Mouse (Mus musculus): ENCODE measurements around the gene Gm10100. TPM values are rescaled to one million over a fixed set of nuclear protein-coding genes. Genes with fewer than 3 reads are reported as not detected.

The Gm10100 gene
- polyA plus RNA-seq (2015; fragmentation: Illumina TruSeq; extraction: RNeasy Lipid Tissue Mini Kit (QIAGEN cat#74804); ENCODE audit: insufficient read depth, low read depth, low replicate concordance): not detected

DNA sequence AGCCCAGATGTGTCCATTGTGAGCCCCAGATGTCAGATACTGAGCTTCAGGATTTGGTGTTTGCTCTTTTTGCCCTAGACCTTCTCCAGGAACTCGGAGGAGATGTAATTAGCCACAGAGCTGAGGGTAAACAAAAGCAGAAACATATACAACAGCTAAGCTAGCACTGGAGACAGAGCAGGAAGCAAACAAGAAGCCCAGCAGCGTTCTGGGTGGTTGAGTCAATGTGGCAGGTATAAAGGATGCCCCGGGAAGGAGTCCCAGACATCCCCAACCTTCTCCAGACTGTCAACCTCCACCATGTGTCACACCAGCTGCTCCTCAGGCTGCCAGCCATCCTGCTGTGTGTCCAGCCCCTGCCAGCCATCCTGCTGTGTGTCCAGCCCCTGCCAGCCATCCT, at the start of gene Gm10100:
TSS of gene Gm10100 (plus strand) at position 301 of the 400 bp plus-strand sequence.

GRCm38 (mm10) chr10:77685895-77686664, 40.2 kb upstream of the Gm10100 start, which contains the start of gene Tspear:
Gene Tspear, plus strand, starts transcription at chr10:77686569.

DNA sequence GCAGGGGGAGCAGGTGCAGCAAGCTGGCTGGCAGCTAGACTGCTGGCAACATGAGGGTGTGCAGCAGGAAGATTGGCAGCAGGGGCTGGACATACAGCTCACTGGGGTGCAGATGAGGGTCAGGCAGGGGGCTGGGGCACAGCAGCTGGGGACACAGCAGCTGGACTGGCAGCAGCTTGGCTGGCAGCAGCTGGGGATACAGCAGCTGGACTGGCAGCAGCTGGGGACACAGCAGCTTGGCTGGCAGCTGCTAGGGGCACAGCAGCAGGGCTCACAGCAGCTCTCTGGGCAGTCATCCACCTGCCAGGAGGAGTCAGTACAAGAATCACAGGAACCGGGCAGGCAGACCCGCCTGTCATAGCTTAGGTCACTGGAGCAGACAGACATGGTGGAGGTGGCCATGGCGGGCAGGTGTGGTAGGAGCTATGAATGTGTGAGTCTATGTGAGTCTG, 35.9 kb upstream of the Gm10100 start, which contains the start of gene Gm19402:
TSS of gene Gm19402 (minus strand) at position 402 of the 452 bp plus-strand sequence.

GRCm38 (mm10) chr10:77697133-77697532, 29.2 kb upstream of the Gm10100 start, which contains the start of gene Gm9508:
Gene Gm9508, minus strand, starts transcription at chr10:77697233.

GRCm38 (mm10) chr10:77706326-77706725, 20.0 kb upstream of the Gm10100 start, which contains the start of gene Gm10272:
Gene Gm10272, plus strand, starts transcription at chr10:77706626.

DNA sequence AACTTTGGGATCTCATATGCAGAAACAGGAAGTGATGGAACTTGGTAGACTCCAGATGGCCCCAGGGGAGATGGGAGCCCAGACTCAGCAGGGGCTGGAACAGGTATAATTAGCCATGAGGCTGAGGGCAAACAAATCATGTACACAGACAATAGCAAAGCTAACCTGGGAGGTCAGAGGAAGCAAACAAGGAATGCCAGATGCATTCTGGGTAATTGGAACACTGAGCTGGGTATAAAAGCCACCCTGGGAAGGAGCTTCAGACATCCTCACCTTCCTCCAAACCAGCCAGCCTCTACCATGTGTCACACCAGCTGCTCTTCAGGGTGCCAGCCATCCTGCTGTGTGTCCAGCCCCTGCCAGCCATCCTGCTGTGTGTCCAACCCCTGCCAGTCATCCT, 15.1 kb upstream of the Gm10100 start, which contains the start of gene Gm10024:
TSS of gene Gm10024 (plus strand) at position 301 of the 400 bp plus-strand sequence.

DNA sequence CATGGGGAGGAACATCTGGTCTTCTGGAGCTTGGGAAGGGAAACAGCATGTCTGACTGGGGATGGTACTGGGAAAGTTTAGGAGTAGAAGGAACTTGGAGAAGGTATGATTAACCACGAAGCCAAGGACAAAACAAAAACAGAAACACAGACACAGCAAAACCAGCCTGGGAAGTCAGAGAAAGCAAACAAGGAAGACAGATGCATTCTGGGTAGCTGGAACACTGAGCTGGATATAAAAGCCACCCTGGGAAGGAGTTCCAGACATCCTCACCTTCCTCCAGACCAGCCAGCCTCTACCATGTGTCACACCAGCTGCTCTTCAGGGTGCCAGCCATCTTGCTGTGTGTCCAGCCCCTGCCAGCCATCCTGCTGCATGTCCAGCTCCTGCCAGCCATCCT, 10.8 kb upstream of the Gm10100 start, which contains the start of gene Gm10142:
TSS of gene Gm10142 (plus strand) at position 301 of the 400 bp plus-strand sequence.

GRCm38 (mm10) chr10:77720299-77720698, 6.0 kb upstream of the Gm10100 start, which contains the start of gene Krtap12-1:
Gene Krtap12-1, plus strand, starts transcription at chr10:77720599.

GRCm38 (mm10) chr10:77741924-77742688, 15.8 kb downstream of the Gm10100 start, which contains the start of gene Gm18596:
Gene Gm18596, minus strand, starts transcription at chr10:77742638.

DNA sequence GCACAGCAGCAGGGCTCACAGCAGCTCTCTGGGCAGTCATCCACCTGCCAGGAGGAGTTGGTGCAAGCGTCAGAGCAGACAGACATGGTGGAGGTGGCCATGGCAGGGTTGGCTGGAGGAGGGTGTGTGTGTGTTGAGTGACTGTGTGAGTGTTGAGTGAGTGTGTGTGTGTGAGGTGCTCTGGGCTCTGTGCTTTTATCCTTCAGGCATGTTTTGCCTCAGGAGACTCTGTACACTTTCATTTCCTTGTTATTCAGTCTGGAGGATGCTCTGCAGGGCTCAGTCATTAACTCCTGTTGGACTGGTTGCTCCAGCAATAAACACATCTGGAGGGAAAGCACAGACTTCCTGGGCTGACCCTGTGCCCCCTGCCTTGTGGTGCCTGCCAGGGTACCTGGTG, 25.0 kb downstream of the Gm10100 start, which contains the start of gene Gm9736:
TSS of gene Gm9736 (minus strand) at position 101 of the 400 bp plus-strand sequence.

DNA sequence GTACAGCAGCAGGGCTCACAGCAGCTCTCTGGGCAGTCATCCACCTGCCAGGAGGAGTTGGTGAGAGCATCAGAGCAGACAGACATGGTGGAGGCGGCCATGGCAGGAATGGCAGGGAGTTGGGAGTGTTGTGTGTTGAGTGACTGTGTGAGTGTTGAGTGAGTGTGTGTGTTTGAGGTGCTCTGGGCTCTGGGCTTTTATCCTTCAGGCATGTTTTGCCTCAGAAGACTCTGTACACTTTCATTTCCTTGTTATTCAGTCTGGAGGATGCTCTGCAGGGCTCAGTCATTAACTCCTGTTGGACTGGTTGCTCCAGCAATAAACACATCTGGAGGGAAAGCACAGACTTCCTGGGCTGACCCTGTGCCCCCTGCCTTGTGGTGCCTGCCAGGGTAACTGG, 33.3 kb downstream of the Gm10100 start, which contains the start of gene Gm3233:
TSS of gene Gm3233 (minus strand) at position 101 of the 400 bp plus-strand sequence.

DNA sequence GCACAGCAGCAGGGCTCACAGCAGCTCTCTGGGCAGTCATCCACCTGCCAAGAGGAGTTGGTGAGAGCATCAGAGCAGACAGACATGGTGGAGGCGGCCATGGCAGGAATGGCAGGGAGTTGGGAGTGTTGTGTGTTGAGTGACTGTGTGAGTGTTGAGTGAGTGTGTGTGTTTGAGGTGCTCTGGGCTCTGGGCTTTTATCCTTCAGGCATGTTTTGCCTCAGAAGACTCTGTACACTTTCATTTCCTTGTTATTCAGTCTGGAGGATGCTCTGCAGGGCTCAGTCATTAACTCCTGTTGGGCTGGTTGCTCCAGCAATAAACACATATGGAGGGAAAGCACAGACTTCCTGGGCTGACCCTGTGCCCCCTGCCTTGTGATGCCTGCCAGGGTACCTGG, 44.9 kb downstream of the Gm10100 start, which contains the start of gene Gm3238:
TSS of gene Gm3238 (minus strand) at position 101 of the 400 bp plus-strand sequence.

Other genes with a start within 250 kb of the Gm10100 start
- 5.0 TPM for gene Fam207a, start 210.7 kb upstream of the Gm10100 start, polyA plus RNA-seq (2015; fragmentation: Illumina TruSeq; extraction: RNeasy Lipid Tissue Mini Kit (QIAGEN cat#74804); ENCODE audit: insufficient read depth, low read depth, low replicate concordance)
- gene Itgb2, start 196.2 kb upstream of the Gm10100 start, polyA plus RNA-seq (2015; fragmentation: Illumina TruSeq; extraction: RNeasy Lipid Tissue Mini Kit (QIAGEN cat#74804); ENCODE audit: insufficient read depth, low read depth, low replicate concordance): 2.8 TPM
- gene Pttg1ip, start 144.8 kb upstream of the Gm10100 start, polyA plus RNA-seq (2015; fragmentation: Illumina TruSeq; extraction: RNeasy Lipid Tissue Mini Kit (QIAGEN cat#74804); ENCODE audit: insufficient read depth, low read depth, low replicate concordance): 43.2 TPM
- 25.0 TPM for gene Sumo3, start 120.4 kb upstream of the Gm10100 start, polyA plus RNA-seq (2015; fragmentation: Illumina TruSeq; extraction: RNeasy Lipid Tissue Mini Kit (QIAGEN cat#74804); ENCODE audit: insufficient read depth, low read depth, low replicate concordance)
- not detected for gene Gm49325, start 120.3 kb upstream of the Gm10100 start, polyA plus RNA-seq (2015; fragmentation: Illumina TruSeq; extraction: RNeasy Lipid Tissue Mini Kit (QIAGEN cat#74804); ENCODE audit: insufficient read depth, low read depth, low replicate concordance)
- gene Ube2g2, start 104.2 kb upstream of the Gm10100 start, polyA plus RNA-seq (2015; fragmentation: Illumina TruSeq; extraction: RNeasy Lipid Tissue Mini Kit (QIAGEN cat#74804); ENCODE audit: insufficient read depth, low read depth, low replicate concordance): 14.4 TPM
- not detected for gene Tspear, start 39.9 kb upstream of the Gm10100 start, polyA plus RNA-seq (2015; fragmentation: Illumina TruSeq; extraction: RNeasy Lipid Tissue Mini Kit (QIAGEN cat#74804); ENCODE audit: insufficient read depth, low read depth, low replicate concordance)
- gene Gm19402, start 35.7 kb upstream of the Gm10100 start, polyA plus RNA-seq (2015; fragmentation: Illumina TruSeq; extraction: RNeasy Lipid Tissue Mini Kit (QIAGEN cat#74804); ENCODE audit: insufficient read depth, low read depth, low replicate concordance): not detected
- gene Gm9508, start 29.3 kb upstream of the Gm10100 start, polyA plus RNA-seq (2015; fragmentation: Illumina TruSeq; extraction: RNeasy Lipid Tissue Mini Kit (QIAGEN cat#74804); ENCODE audit: insufficient read depth, low read depth, low replicate concordance): not detected
- gene Gm10272, start 19.9 kb upstream of the Gm10100 start, polyA plus RNA-seq (2015; fragmentation: Illumina TruSeq; extraction: RNeasy Lipid Tissue Mini Kit (QIAGEN cat#74804); ENCODE audit: insufficient read depth, low read depth, low replicate concordance): not detected
- gene Gm10024, start 15.0 kb upstream of the Gm10100 start, polyA plus RNA-seq (2015; fragmentation: Illumina TruSeq; extraction: RNeasy Lipid Tissue Mini Kit (QIAGEN cat#74804); ENCODE audit: insufficient read depth, low read depth, low replicate concordance): not detected
- not detected for gene Gm10142, start 10.7 kb upstream of the Gm10100 start, polyA plus RNA-seq (2015; fragmentation: Illumina TruSeq; extraction: RNeasy Lipid Tissue Mini Kit (QIAGEN cat#74804); ENCODE audit: insufficient read depth, low read depth, low replicate concordance)
- not detected for gene Krtap12-1, start 5.9 kb upstream of the Gm10100 start, polyA plus RNA-seq (2015; fragmentation: Illumina TruSeq; extraction: RNeasy Lipid Tissue Mini Kit (QIAGEN cat#74804); ENCODE audit: insufficient read depth, low read depth, low replicate concordance)
- not detected for gene Gm18596, start 16.2 kb downstream of the Gm10100 start, polyA plus RNA-seq (2015; fragmentation: Illumina TruSeq; extraction: RNeasy Lipid Tissue Mini Kit (QIAGEN cat#74804); ENCODE audit: insufficient read depth, low read depth, low replicate concordance)
- not detected for gene Gm9736, start 24.9 kb downstream of the Gm10100 start, polyA plus RNA-seq (2015; fragmentation: Illumina TruSeq; extraction: RNeasy Lipid Tissue Mini Kit (QIAGEN cat#74804); ENCODE audit: insufficient read depth, low read depth, low replicate concordance)
- not detected for gene Gm3233, start 33.2 kb downstream of the Gm10100 start, polyA plus RNA-seq (2015; fragmentation: Illumina TruSeq; extraction: RNeasy Lipid Tissue Mini Kit (QIAGEN cat#74804); ENCODE audit: insufficient read depth, low read depth, low replicate concordance)
- gene Gm3238, start 44.8 kb downstream of the Gm10100 start, polyA plus RNA-seq (2015; fragmentation: Illumina TruSeq; extraction: RNeasy Lipid Tissue Mini Kit (QIAGEN cat#74804); ENCODE audit: insufficient read depth, low read depth, low replicate concordance): not detected
- not detected for gene Gm7138, start 50.5 kb downstream of the Gm10100 start, polyA plus RNA-seq (2015; fragmentation: Illumina TruSeq; extraction: RNeasy Lipid Tissue Mini Kit (QIAGEN cat#74804); ENCODE audit: insufficient read depth, low read depth, low replicate concordance)
- not detected for gene Gm3250, start 56.1 kb downstream of the Gm10100 start, polyA plus RNA-seq (2015; fragmentation: Illumina TruSeq; extraction: RNeasy Lipid Tissue Mini Kit (QIAGEN cat#74804); ENCODE audit: insufficient read depth, low read depth, low replicate concordance)
- not detected for gene Gm7137, start 61.7 kb downstream of the Gm10100 start, polyA plus RNA-seq (2015; fragmentation: Illumina TruSeq; extraction: RNeasy Lipid Tissue Mini Kit (QIAGEN cat#74804); ENCODE audit: insufficient read depth, low read depth, low replicate concordance)
- not detected for gene Gm9639, start 68.6 kb downstream of the Gm10100 start, polyA plus RNA-seq (2015; fragmentation: Illumina TruSeq; extraction: RNeasy Lipid Tissue Mini Kit (QIAGEN cat#74804); ENCODE audit: insufficient read depth, low read depth, low replicate concordance)
- not detected for gene Gm19668, start 72.6 kb downstream of the Gm10100 start, polyA plus RNA-seq (2015; fragmentation: Illumina TruSeq; extraction: RNeasy Lipid Tissue Mini Kit (QIAGEN cat#74804); ENCODE audit: insufficient read depth, low read depth, low replicate concordance)
- not detected for gene Gm9507, start 85.4 kb downstream of the Gm10100 start, polyA plus RNA-seq (2015; fragmentation: Illumina TruSeq; extraction: RNeasy Lipid Tissue Mini Kit (QIAGEN cat#74804); ENCODE audit: insufficient read depth, low read depth, low replicate concordance)
- gene Gm2696, start 88.2 kb downstream of the Gm10100 start, polyA plus RNA-seq (2015; fragmentation: Illumina TruSeq; extraction: RNeasy Lipid Tissue Mini Kit (QIAGEN cat#74804); ENCODE audit: insufficient read depth, low read depth, low replicate concordance): not detected
- not detected for gene Krtap10-4, start 100.6 kb downstream of the Gm10100 start, polyA plus RNA-seq (2015; fragmentation: Illumina TruSeq; extraction: RNeasy Lipid Tissue Mini Kit (QIAGEN cat#74804); ENCODE audit: insufficient read depth, low read depth, low replicate concordance)
- not detected for gene Krtap10-10, start 109.5 kb downstream of the Gm10100 start, polyA plus RNA-seq (2015; fragmentation: Illumina TruSeq; extraction: RNeasy Lipid Tissue Mini Kit (QIAGEN cat#74804); ENCODE audit: insufficient read depth, low read depth, low replicate concordance)
- not detected for gene Gm36176, start 120.3 kb downstream of the Gm10100 start, polyA plus RNA-seq (2015; fragmentation: Illumina TruSeq; extraction: RNeasy Lipid Tissue Mini Kit (QIAGEN cat#74804); ENCODE audit: insufficient read depth, low read depth, low replicate concordance)
- gene Gm10318, start 126.4 kb downstream of the Gm10100 start, polyA plus RNA-seq (2015; fragmentation: Illumina TruSeq; extraction: RNeasy Lipid Tissue Mini Kit (QIAGEN cat#74804); ENCODE audit: insufficient read depth, low read depth, low replicate concordance): not detected
- not detected for gene Gm3285, start 135.5 kb downstream of the Gm10100 start, polyA plus RNA-seq (2015; fragmentation: Illumina TruSeq; extraction: RNeasy Lipid Tissue Mini Kit (QIAGEN cat#74804); ENCODE audit: insufficient read depth, low read depth, low replicate concordance)
- gene Lrrc3, start 176.1 kb downstream of the Gm10100 start, polyA plus RNA-seq (2015; fragmentation: Illumina TruSeq; extraction: RNeasy Lipid Tissue Mini Kit (QIAGEN cat#74804); ENCODE audit: insufficient read depth, low read depth, low replicate concordance): 0.48 TPM
- gene Trpm2, start 244.1 kb downstream of the Gm10100 start, polyA plus RNA-seq (2015; fragmentation: Illumina TruSeq; extraction: RNeasy Lipid Tissue Mini Kit (QIAGEN cat#74804); ENCODE audit: insufficient read depth, low read depth, low replicate concordance): 1.4 TPM

Data from pancreas, adult 10 weeks (tissue).